ENCODE assay signal across 27 mouse cellular contexts in genomic region chr1:110790586-110790985, GRCm38 (mm10).
"Had no signal": no experiment of that assay in that cellular context is flagged by ENCODE, and none has a peak within 500 bp of the region (broad histone marks: within the 10 kb centered on the region; RNA-seq: fewer than 3 reads in every experiment).

No protein-coding gene starts in this region.

- H3K9me3 ChIP-seq: heart, embryonic 10.5 days; heart, embryonic 13.5 days; heart, embryonic 15.5 days; hindbrain, embryonic 13.5 days; hindbrain, embryonic 15.5 days; kidney, embryonic 15.5 days; limb, embryonic 13.5 days; limb, embryonic 15.5 days; liver, embryonic 12.5 days had no signal

- H3K27ac ChIP-seq: gastrocnemius, adult 2 months; heart, embryonic 10.5 days; heart, embryonic 13.5 days; heart, embryonic 15.5 days; hindbrain, embryonic 13.5 days; hindbrain, embryonic 15.5 days; hindbrain, postnatal 0 days; kidney, embryonic 15.5 days; kidney, postnatal 0 days; limb, embryonic 13.5 days; limb, embryonic 15.5 days; liver, embryonic 12.5 days; liver, embryonic 14.5 days had no signal

- ATAC-seq: hindbrain, postnatal 0 days; intestine, embryonic 16.5 days; liver, embryonic 12.5 days had no signal

- H3K4me3 ChIP-seq: gastrocnemius, adult 2 months; heart, embryonic 10.5 days; heart, embryonic 13.5 days; heart, embryonic 15.5 days; hindbrain, embryonic 13.5 days; hindbrain, embryonic 15.5 days; kidney, embryonic 15.5 days; limb, embryonic 13.5 days; limb, embryonic 15.5 days; liver, embryonic 12.5 days had no signal

- DNase-seq: gastrocnemius, adult 2 months; gastrocnemius, postnatal 10 days; gastrocnemius, postnatal 25 days; heart, adult 18-20 months; heart, postnatal 14 days; heart, postnatal 36 days; kidney, adult 11 months; kidney, adult 2 months; kidney, adult 9 months; kidney, postnatal 14 days; kidney, postnatal 36 days; layer of hippocampus, adult 9-11 months; layer of hippocampus, postnatal 36 days; left cerebral cortex, postnatal 4 days had no signal

- H3K4me1 ChIP-seq: heart, embryonic 10.5 days; heart, embryonic 13.5 days; heart, embryonic 15.5 days; hindbrain, embryonic 13.5 days; hindbrain, embryonic 15.5 days; kidney, embryonic 15.5 days; limb, embryonic 13.5 days; limb, embryonic 15.5 days; liver, embryonic 12.5 days had no signal

- H3K27me3 ChIP-seq: heart, embryonic 13.5 days; heart, embryonic 15.5 days; hindbrain, embryonic 13.5 days; hindbrain, embryonic 15.5 days; kidney, embryonic 15.5 days; limb, embryonic 13.5 days; limb, embryonic 15.5 days; liver, embryonic 12.5 days had no signal

- H3K36me3 ChIP-seq: heart, embryonic 10.5 days; heart, embryonic 13.5 days; heart, embryonic 15.5 days; hindbrain, embryonic 13.5 days; hindbrain, embryonic 15.5 days; kidney, embryonic 15.5 days; limb, embryonic 13.5 days; limb, embryonic 15.5 days; liver, embryonic 12.5 days had no signal

- H3K9ac ChIP-seq: heart, embryonic 13.5 days; heart, embryonic 15.5 days; hindbrain, embryonic 13.5 days; hindbrain, embryonic 15.5 days; kidney, embryonic 15.5 days; limb, embryonic 13.5 days; limb, embryonic 15.5 days; liver, embryonic 12.5 days; liver, embryonic 14.5 days had no signal

- H3K4me2 ChIP-seq: heart, embryonic 13.5 days; heart, embryonic 15.5 days; hindbrain, embryonic 13.5 days; hindbrain, embryonic 15.5 days; kidney, embryonic 15.5 days; limb, embryonic 13.5 days; limb, embryonic 15.5 days; liver, embryonic 12.5 days had no signal
